Mouse (Mus musculus) small intestine, adult 2 months (tissue): ENCODE results near the gene Lsm11.

Experiments
- CTCF ChIP-seq: fragments of 200-500 bp; IDR thresholded peaks from 2 replicates; pipeline ENCODE4 v1.5.1; 2012; ENCODE audit warnings: low read depth, mild to moderate bottlenecking, control low read depth, inconsistent platforms, low read length, moderate library complexity, mixed read lengths; ENCODE audit not compliant: insufficient replicate concordance, insufficient read length; ENCODE audit errors: extremely low read depth
- POLR2A ChIP-seq: fragments of 200-500 bp; IDR thresholded peaks from 2 replicates; pipeline ENCODE4 v1.6.1; 2012; ENCODE audit warnings: low read depth, mild to moderate bottlenecking, control low read depth, inconsistent platforms, low read length, moderate library complexity

GRCm38 (mm10) chr11:45991604-45992003 is 46.9 kb upstream of the Lsm11 start:
- TF ChIP-seq CTCF (no peak), POLR2A (no peak)
